Mouse (Mus musculus) left cerebral cortex, postnatal 4 days (tissue): ENCODE data around the gene 4930523C07Rik. TPM values are rescaled to one million over a fixed set of nuclear protein-coding genes. Genes with fewer than 3 reads are reported as not detected.
A peak's percentile ranks its signal among the peaks of the same experiment; 100 is the strongest.

Source experiments
- DNase-seq: peaks from one replicate; pipeline ENCODE4 v3.0.0-alpha.2; 2022
- intact Hi-C: fragments of 180-260 bp; cut with DNase I; formaldehyde crosslinking; loops from one replicate; pipeline ENCODE4 v1.15.1; 2025
- total RNA-seq, 2 experiments: library from RNA; stranded (reverse); gene quantifications; 2 replicates each; pipeline ENCODE4 v1.2.3; 2021

4930523C07Rik gene
- total RNA-seq, 2 experiments from 2014 or later = 2.3 to 3.2 TPM

DNA sequence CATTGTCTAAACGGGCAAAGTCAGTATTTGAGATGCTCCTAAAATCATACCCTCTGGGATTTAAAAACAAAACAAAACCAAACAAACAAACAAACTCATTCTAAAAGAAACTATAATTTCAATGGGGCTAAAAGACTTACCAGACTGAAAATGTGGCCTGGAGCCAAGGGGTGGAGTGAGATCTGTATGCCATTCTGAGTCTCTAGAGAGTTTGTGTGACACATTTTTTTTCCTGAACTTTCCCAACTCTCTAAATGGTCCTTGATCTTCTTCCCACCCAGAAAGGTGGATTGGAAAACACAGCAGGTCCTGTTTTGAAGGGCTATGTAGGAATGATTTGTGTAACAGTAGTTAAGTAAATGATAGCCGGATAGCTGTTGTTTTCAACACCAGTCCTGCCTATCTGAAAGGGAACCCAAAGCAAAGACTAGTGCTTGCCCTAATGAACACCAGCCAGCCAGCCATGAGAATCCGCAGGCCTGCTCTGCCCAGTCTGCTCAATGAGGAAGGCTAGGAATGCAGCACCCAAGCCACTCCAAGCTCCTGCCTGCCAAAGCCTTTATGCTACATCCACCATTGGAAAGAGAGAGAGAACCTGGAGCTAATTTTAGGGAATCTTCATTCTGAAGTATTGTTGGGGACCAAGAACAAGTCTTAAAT lies 1.0 kb downstream of the 4930523C07Rik start:
- DNase-seq = no peak
- intact Hi-C loops = no loop called here

- intact Hi-C loops = no loop called here
Measured at GRCm38 (mm10) chr1:160045971-160046370, 1.8 kb downstream of the 4930523C07Rik start.

GRCm38 (mm10) chr1:160046786-160047185 lies 2.6 kb downstream of the 4930523C07Rik start:
- DNase-seq = no peak
- intact Hi-C loops = no loop called here

More at GRCm38 (mm10) chr1:160045971-160046370, 1.8 kb downstream of the 4930523C07Rik start:
- no peak for DNase-seq

- no peak for DNase-seq
- intact Hi-C loops = no loop called here
Measured at GRCm38 (mm10) chr1:160047481-160047931, 3.3 kb downstream of the 4930523C07Rik start.

- intact Hi-C loops = no loop called here
- DNase-seq = no peak
Measured at GRCm38 (mm10) chr1:160049131-160049880, 5.1 kb downstream of the 4930523C07Rik start.

DNA sequence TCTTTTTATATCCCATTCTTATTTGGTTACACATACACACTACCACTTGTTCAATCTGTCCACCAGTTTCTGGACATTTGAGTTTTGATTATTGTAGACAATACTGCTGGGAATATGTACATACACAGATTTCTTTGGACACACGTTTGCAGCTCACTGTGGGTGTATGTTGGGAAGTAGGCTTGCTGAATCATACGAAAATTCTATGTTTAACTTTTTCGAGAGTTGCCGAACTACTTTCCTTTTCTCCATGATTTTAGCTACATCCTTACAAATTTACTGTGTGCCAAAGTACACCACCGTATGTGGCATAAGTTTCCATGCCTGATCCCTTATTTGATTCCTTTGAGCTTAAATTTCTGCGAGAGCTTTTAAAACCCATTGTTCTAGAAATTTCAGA lies 6.7 kb downstream of the 4930523C07Rik start:
- intact Hi-C loops = no loop called here

DNA sequence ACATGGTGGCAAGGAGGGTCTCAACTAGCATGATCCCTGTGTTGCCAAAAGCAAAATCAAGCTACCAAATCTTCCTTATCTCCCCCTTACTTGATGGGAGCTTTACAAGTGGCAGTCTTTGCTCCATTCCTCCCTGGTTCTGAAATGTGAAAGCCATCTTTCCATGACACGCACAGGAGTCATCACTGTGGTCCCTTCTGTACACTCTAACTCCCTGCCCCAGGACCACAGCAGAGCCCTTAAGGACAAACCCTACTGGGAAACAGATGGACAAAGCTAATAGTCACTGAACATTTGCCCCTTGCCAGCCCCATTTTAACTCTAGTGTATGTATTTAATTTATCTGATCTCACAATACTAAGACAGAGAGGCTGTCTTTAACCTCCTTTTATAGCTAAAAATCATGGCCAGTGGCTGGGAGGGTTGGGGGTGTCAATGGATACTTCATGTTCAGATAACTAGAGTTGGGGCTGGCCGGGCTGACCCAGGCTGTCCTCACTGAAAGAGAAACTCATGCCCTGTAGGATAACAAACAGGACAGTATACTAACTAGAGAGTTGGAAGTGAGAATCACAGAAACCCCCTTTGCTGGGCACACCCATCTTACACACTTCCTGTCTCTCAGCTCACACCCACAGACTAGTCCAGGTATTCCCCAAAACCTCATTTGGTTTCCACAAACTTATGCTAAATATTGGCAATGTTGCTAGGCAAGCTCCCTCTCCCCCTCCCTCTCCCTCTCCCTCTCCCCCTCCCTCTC lies 8.6 kb downstream of the 4930523C07Rik start:
- intact Hi-C loops = no loop called here

More for the DNA sequence above, 6.7 kb downstream of the 4930523C07Rik start:
- no peak for DNase-seq

GRCm38 (mm10) chr1:160053510-160054305 lies 9.5 kb downstream of the 4930523C07Rik start:
- no peak for DNase-seq
- intact Hi-C loops = no loop called here

More for the DNA sequence above, 8.6 kb downstream of the 4930523C07Rik start:
- no peak for DNase-seq

GRCm38 (mm10) chr1:160054366-160055078 lies 10.3 kb downstream of the 4930523C07Rik start:
- intact Hi-C loops = no loop called here

DNA sequence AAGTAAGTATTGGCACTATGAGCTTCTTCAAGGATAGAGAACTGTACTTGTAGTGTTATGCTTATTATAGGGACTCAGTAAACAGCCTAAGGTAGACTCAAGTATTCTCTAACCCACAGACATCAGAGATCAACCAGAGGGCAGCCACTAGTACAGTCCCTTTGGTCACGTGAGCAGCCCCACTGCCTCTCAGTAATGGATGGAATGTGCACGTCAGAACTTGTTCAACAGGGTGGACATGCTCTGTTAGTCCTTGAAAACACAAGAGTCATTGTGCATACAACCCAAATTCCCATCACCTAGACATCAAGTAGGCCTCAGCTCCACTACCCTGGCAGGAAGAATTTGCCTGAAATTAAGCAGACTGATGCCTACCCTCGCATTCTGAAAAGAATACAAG lies 13.5 kb downstream of the 4930523C07Rik start:
- intact Hi-C loops = no loop called here
- no peak for DNase-seq

More at GRCm38 (mm10) chr1:160054366-160055078, 10.3 kb downstream of the 4930523C07Rik start:
- DNase-seq = no peak

- no peak for DNase-seq
- intact Hi-C loops = no loop called here
Measured at GRCm38 (mm10) chr1:160059908-160060307, 15.7 kb downstream of the 4930523C07Rik start.

GRCm38 (mm10) chr1:160060542-160060941 lies 16.4 kb downstream of the 4930523C07Rik start:
- intact Hi-C loops = no loop called here

DNA sequence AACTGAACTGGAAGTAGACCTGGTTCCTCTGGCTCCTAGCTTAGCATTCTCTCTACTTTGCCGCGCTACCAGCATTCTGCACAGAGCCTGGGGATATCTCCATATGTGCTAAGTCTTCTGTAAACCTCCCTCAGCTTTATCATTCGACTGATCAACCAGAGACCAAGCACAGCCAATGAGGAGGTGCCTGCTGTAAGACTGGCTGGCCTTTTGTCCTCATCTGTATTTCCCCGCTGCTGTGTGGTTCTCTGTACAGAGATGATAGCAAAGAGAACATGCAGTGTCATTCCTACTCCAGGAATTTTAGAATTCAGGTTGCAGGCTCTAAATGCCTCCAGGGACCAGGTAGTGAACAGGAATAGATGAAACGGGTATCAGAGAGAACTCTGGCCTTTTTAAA lies 17.1 kb downstream of the 4930523C07Rik start:
- intact Hi-C loops = no loop called here
- no peak for DNase-seq

More at GRCm38 (mm10) chr1:160060542-160060941, 16.4 kb downstream of the 4930523C07Rik start:
- no peak for DNase-seq

DNA sequence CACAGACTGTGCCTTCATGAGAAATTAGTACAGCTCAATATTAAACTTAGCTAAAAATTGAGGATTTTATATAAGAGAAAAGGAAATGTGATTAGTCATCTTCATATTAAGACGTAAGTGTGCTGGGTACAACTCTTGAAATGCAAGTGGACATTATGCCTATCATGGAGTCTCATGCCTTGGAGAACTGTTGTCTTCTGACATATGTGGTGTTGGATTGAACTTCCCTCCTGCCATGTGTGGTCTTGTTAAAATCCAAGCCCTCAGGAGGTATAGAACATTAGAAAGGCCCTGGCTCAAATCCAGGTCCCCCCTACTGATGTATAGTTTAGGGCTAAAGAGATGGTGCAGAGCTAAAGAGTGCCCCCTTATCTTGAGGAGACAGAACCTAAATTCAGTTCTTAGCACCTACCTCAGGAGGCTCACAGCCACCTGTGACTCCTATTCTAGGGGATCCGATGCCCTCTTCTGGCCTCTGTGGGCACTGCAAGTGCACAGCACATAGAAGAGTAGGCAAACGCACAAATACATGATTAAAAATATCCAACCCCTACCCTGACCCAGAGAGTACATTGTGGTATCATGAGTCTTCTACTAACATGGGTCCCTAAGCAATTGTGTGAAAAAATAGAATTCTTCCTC lies 17.7 kb downstream of the 4930523C07Rik start:
- intact Hi-C loops = no loop called here
- peak; percentile 33 for DNase-seq

- DNase-seq = no peak
- intact Hi-C loops = no loop called here
Measured at GRCm38 (mm10) chr1:160064547-160065144, 20.5 kb downstream of the 4930523C07Rik start.

GRCm38 (mm10) chr1:160078882-160079661 lies 34.9 kb downstream of the 4930523C07Rik start:
- intact Hi-C loops = loop anchor here (2.0 to 5.0 kb wide), 2 partner anchors 556 to 682 kb away; partner anchors contain the start of gene Tnr
- no peak for DNase-seq

- intact Hi-C loops = no loop called here
- peak; percentile 83 for DNase-seq
Measured at GRCm38 (mm10) chr1:160080800-160081436, 36.7 kb downstream of the 4930523C07Rik start.
